Mouse (Mus musculus) heart, adult 2 months (tissue): ENCODE results near the gene Pir. TPM values are rescaled to one million over a fixed set of nuclear protein-coding genes. Genes with fewer than 3 reads are reported as not detected.

Experiments
- DNase-seq, 2 experiments: peaks; one replicate each; pipeline ENCODE4 v3.0.0; 2021
- H3K27ac ChIP-seq: fragments of 200-600 bp; 2 replicates; pipeline ENCODE4 v1.8.1; 2022
- H3K27me3 ChIP-seq: fragments of 200-500 bp; 2 replicates; pipeline ENCODE4 v1.6.1; 2012; ENCODE audit warnings: mild to moderate bottlenecking, low read length, inconsistent platforms, mixed read lengths; ENCODE audit not compliant: control insufficient read depth, insufficient read depth
- H3K36me3 ChIP-seq: fragments of 200-500 bp; 2 replicates; pipeline ENCODE4 v1.6.1; 2012; ENCODE audit warnings: low read length, inconsistent platforms; ENCODE audit not compliant: control insufficient read depth, insufficient read depth
- H3K4me1 ChIP-seq: fragments of 200-500 bp; 2 replicates; pipeline ENCODE4 v1.6.1; 2011; ENCODE audit warnings: low read length; ENCODE audit not compliant: control insufficient read depth, insufficient read depth
- H3K4me3 ChIP-seq: fragments of 200-600 bp; 2 replicates; pipeline ENCODE4 v1.8.1; 2022
- H3K79me2 ChIP-seq: fragments of 200-500 bp; replicated peaks from 2 replicates; pipeline ENCODE4 v1.6.1; 2012; ENCODE audit warnings: mild to moderate bottlenecking, inconsistent platforms, low read length, moderate library complexity, mixed read lengths; ENCODE audit not compliant: control insufficient read depth, insufficient read depth
- H3K9ac ChIP-seq: fragments of 200-500 bp; 2 replicates; pipeline ENCODE4 v1.6.1; 2012; ENCODE audit warnings: low read depth, mild to moderate bottlenecking, control low read depth, inconsistent platforms, low read length, mixed read lengths
- CTCF ChIP-seq: fragments of 200-600 bp; IDR thresholded peaks from 2 replicates; pipeline ENCODE4 v1.8.1; 2022; ENCODE audit warnings: antibody characterized with exemption, mild to moderate bottlenecking, moderate library complexity
- EP300 ChIP-seq: fragments of 200-500 bp; IDR thresholded peaks from 2 replicates; pipeline ENCODE4 v1.6.1; 2011; ENCODE audit warnings: low read depth, low read length, control low read depth; ENCODE audit not compliant: insufficient read depth
- POLR2A ChIP-seq: fragments of 200-500 bp; IDR thresholded peaks from 2 replicates; pipeline ENCODE4 v1.6.1; 2011; ENCODE audit warnings: mild to moderate bottlenecking, low read depth, low read length, control low read depth; ENCODE audit not compliant: insufficient read depth
- WGBS: fragments of 180-500 bp; shearing (Covaris S2); methylation state at CpG from one replicate; pipeline ENCODE4 v1.1.7; 2018; 5-methylcytosine and 5-hydroxymethylcytosine counted together
- intact Hi-C: fragments of 180-260 bp; cut with DNase I; formaldehyde crosslinking; loops from one replicate; pipeline ENCODE4 v1.15.1; 2025
- polyA plus RNA-seq: library from polyadenylated mRNA; depleted of rRNA; stranded (reverse); fragments of >200 nt; gene quantifications from 2 replicates; pipeline ENCODE4 v1.2.3, GENCODE M21; 2012
- total RNA-seq, 2 experiments: library from RNA; stranded (reverse); gene quantifications; 2 replicates each; pipeline ENCODE4 v1.2.3; 2021

The Pir gene
- total and polyA plus RNA-seq, 3 experiments, result 2.9 to 6.6 (median 6.3) TPM

- no peak overlapping the region for H3K4me3 ChIP-seq
- no peaks in the 10 kb centered on the region for H3K36me3 ChIP-seq
- no peaks in the 10 kb centered on the region for H3K27me3 ChIP-seq
- DNase-seq, result no peak
- no peak for TF ChIP-seq CTCF
- TF ChIP-seq POLR2A, result no peak
- TF ChIP-seq EP300, result no peak
- WGBS, result 53% methylated on average over 7 of the region's 7 CpGs
- no peak overlapping the region for H3K27ac ChIP-seq
- H3K79me2 ChIP-seq, result no peaks in the 10 kb centered on the region
- H3K4me1 ChIP-seq, result no peaks in the 10 kb centered on the region
- H3K9ac ChIP-seq, result no peak overlapping the region
- intact Hi-C loops, result no loop called here
These were observed 11.9 kb downstream of the Pir start for GRCm38 (mm10) chrX:164280918-164281647.

DNA sequence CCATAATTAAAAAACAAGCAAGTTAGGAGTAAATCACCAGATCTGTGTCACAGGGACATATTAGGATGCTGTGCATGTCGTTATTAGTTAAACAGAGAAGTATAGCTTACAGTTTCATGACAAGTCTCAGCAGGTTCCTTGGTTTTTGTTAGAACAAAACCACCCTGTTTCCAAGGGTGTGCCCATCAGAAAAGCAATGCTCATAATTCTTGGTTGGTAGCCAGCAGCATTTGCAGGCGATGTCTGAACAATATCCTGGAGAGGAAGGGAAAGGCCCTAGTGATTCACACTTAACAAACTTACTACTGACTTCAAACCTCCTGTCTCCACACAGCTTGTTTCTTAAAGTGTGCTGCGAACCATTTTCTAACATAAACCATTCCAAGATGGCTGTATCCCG lies 14.6 kb downstream of the Pir start:
- no peak for DNase-seq
- TF ChIP-seq POLR2A (no peak), EP300 (no peak), CTCF (no peak)
- Histone ChIP-seq H3K9ac (no peak overlapping the region), H3K27ac (no peak overlapping the region), H3K36me3 (no peaks in the 10 kb centered on the region), H3K4me1 (no peaks in the 10 kb centered on the region), H3K4me3 (no peak overlapping the region), H3K27me3 (no peaks in the 10 kb centered on the region), H3K79me2 (no peaks in the 10 kb centered on the region)
- WGBS, result 54% methylated on average over 4 of the region's 4 CpGs
- intact Hi-C loops, result no loop called here

GRCm38 (mm10) chrX:164287077-164287476 lies 17.9 kb downstream of the Pir start:
- Histone ChIP-seq H3K9ac (no peak overlapping the region), H3K36me3 (no peaks in the 10 kb centered on the region), H3K79me2 (no peaks in the 10 kb centered on the region), H3K27ac (no peak overlapping the region), H3K27me3 (no peaks in the 10 kb centered on the region), H3K4me3 (no peak overlapping the region), H3K4me1 (no peaks in the 10 kb centered on the region)
- 62% methylated on average over 3 of the region's 3 CpGs for WGBS
- DNase-seq, result peak in 1 of 2 experiments; percentile 14
- intact Hi-C loops, result loop anchor here (1.0 kb wide), 1 partner anchor 103 kb away; no protein-coding TSS in a partner anchor
- TF ChIP-seq POLR2A (no peak), CTCF (peak; percentile 72)

DNA sequence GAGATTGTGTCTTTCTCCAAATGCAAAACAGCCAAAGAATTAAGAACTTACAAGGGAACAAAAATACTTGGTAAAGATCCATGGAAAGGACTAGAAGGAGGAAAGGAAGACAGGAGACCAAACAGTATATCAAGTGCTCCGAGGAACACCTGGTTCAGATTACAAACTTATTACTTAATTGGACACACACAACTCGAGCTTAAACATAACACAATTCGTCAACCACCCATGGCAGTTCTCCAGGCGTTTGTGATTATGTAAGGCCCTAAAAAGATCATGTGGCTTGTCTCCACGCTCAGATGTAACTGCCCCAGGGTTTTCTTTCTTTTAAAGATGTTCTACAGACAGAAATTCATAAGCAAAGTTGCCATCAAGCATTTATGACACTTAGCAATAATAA lies 22.0 kb downstream of the Pir start:
- TF ChIP-seq EP300 (no peak), CTCF (no peak)
- Histone ChIP-seq H3K9ac (no peak overlapping the region), H3K27me3 (no peaks in the 10 kb centered on the region), H3K4me3 (no peak overlapping the region), H3K79me2 (no peaks in the 10 kb centered on the region), H3K27ac (no peak overlapping the region), H3K36me3 (no peaks in the 10 kb centered on the region), H3K4me1 (no peaks in the 10 kb centered on the region)
- no peak for DNase-seq
- intact Hi-C loops, result no loop called here
- WGBS, result 55% methylated on average over 5 of the region's 5 CpGs

DNA sequence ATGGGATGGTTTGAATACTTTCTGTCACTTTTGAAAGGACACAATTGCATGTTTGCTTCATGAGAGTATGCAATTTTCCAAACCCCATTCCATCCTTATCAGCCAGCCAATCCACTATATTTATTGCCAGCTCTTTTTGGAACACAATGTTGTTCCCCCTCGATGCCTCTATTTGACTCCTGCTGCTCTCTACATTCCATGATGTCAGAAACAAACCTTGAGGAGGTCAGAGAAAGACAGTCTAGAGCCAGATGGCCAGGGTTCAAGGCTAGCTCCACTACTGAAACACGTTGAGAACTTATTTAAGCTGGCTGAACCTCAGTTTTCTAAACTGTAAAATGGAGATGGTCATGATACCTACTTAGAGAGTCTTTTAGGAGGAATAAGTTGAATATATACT lies 37.1 kb downstream of the Pir start:
- no peak for DNase-seq
- Histone ChIP-seq H3K27me3 (no peaks in the 10 kb centered on the region), H3K36me3 (no peaks in the 10 kb centered on the region), H3K27ac (no peak overlapping the region), H3K79me2 (no peaks in the 10 kb centered on the region), H3K4me1 (no peaks in the 10 kb centered on the region), H3K4me3 (no peak overlapping the region), H3K9ac (no peak overlapping the region)
- TF ChIP-seq EP300, result no peak
- no peak for TF ChIP-seq CTCF
- TF ChIP-seq POLR2A, result no peak
- 40% methylated on average over 2 of the region's 2 CpGs for WGBS
- intact Hi-C loops, result no loop called here

GRCm38 (mm10) chrX:164313876-164314275 lies 44.7 kb downstream of the Pir start:
- Histone ChIP-seq H3K4me1 (no peaks in the 10 kb centered on the region), H3K36me3 (no peaks in the 10 kb centered on the region), H3K9ac (no peak overlapping the region), H3K4me3 (no peak overlapping the region), H3K79me2 (no peaks in the 10 kb centered on the region), H3K27ac (no peak overlapping the region), H3K27me3 (no peaks in the 10 kb centered on the region)
- no peak for DNase-seq
- 33% methylated on average over 1 of the region's 1 CpGs for WGBS
- TF ChIP-seq EP300 (no peak), CTCF (no peak), POLR2A (no peak)
- intact Hi-C loops, result no loop called here
